Mouse (Mus musculus) Muller cell, postnatal 12 days (primary cell): ENCODE data around the gene Rps6ka5.

Source experiments
- DNase-seq: peaks from one replicate; pipeline ENCODE4 v3.0.0-alpha.2; 2015; ENCODE audit errors: inconsistent ontology term

The Rps6ka5 gene

GRCm38 (mm10) chr12:100499469-100499868 is 227.3 kb downstream of the Rps6ka5 start:
- no peak for DNase-seq
